Mouse (Mus musculus): ENCODE measurements around the gene Soat2. TPM values are rescaled to one million over a fixed set of nuclear protein-coding genes. Genes with fewer than 3 reads are reported as not detected.

Gene Soat2
- polyA plus RNA-seq, 1 experiment from 2014 or later, result 13.6 TPM

- no peak overlapping the region for H3K4me2 ChIP-seq (ENCODE audit: low read depth, low read length)
- no peak overlapping the region for H3K27ac ChIP-seq (ENCODE audit: low read depth)
- no peaks in the 10 kb centered on the region for H3K27me3 ChIP-seq (ENCODE audit: insufficient read depth, low read length)
- TF ChIP-seq EP300 (IDR thresholded peaks at IDR 0.05; ENCODE audit: low read depth), result no peak
- peak; percentile 94 for TF ChIP-seq CTCF (IDR thresholded peaks at IDR 0.05; ENCODE audit: low read depth)
- DNase-seq (peak; percentile 85), ATAC-seq (peak; percentile 37)
- H3K4me1 ChIP-seq (ENCODE audit: insufficient read depth), result peaks cover 10% of the 10 kb centered on the region
- WGBS (ENCODE audit: insufficient replicate concordance), result 8% methylated on average over 6 of the region's 6 CpGs
- no peaks in the 10 kb centered on the region for H3K9me3 ChIP-seq (ENCODE audit: low read length)
- H3K4me3 ChIP-seq (ENCODE audit: low read depth, low read length), result no peak overlapping the region
- H3K36me3 ChIP-seq (replicated peaks; ENCODE audit: insufficient read depth, low read length), result 0 out of 2 replicates have a peak, but pooled peaks cover 10% of the 10 kb centered on the region
- no peak overlapping the region for H3K9ac ChIP-seq (replicated peaks)
Observed at GRCm38 (mm10) chr15:102178279-102178678, 28.0 kb downstream of the Soat2 start.

- H3K4me1 ChIP-seq (ENCODE audit: insufficient read depth), result peaks cover 10% of the 10 kb centered on the region
- no peaks in the 10 kb centered on the region for H3K27me3 ChIP-seq (ENCODE audit: insufficient read depth, low read length)
- no peak for DNase-seq
- H3K27ac ChIP-seq (ENCODE audit: low read depth), result no peak overlapping the region
- ATAC-seq, result no peak
- no peak overlapping the region for H3K4me2 ChIP-seq (ENCODE audit: low read depth, low read length)
- TF ChIP-seq CTCF (IDR thresholded peaks at IDR 0.05; ENCODE audit: low read depth) (no peak), EP300 (IDR thresholded peaks at IDR 0.05; ENCODE audit: low read depth) (no peak)
- H3K9ac ChIP-seq (replicated peaks), result no peak overlapping the region
- H3K36me3 ChIP-seq (replicated peaks; ENCODE audit: insufficient read depth, low read length), result 0 out of 2 replicates have a peak, but pooled peaks cover 10% of the 10 kb centered on the region
- no peaks in the 10 kb centered on the region for H3K9me3 ChIP-seq (ENCODE audit: low read length)
- WGBS (ENCODE audit: insufficient replicate concordance), result 77% methylated on average over 9 of the region's 9 CpGs
- no peak overlapping the region for H3K4me3 ChIP-seq (ENCODE audit: low read depth, low read length)
Observed at GRCm38 (mm10) chr15:102179106-102179505, 28.8 kb downstream of the Soat2 start.

- Histone ChIP-seq H3K27me3 (ENCODE audit: insufficient read depth, low read length) (no peaks in the 10 kb centered on the region), H3K27ac (ENCODE audit: low read depth) (no peak overlapping the region), H3K9me3 (ENCODE audit: low read length) (no peaks in the 10 kb centered on the region), H3K4me3 (ENCODE audit: low read depth, low read length) (no peak overlapping the region), H3K36me3 (replicated peaks; ENCODE audit: insufficient read depth, low read length) (0 out of 2 replicates have a peak, but pooled peaks cover 10% of the 10 kb centered on the region), H3K9ac (replicated peaks) (no peak overlapping the region), H3K4me2 (ENCODE audit: low read depth, low read length) (no peak overlapping the region), H3K4me1 (ENCODE audit: insufficient read depth) (peaks cover 10% of the 10 kb centered on the region)
- ATAC-seq, result no peak
- no peak for DNase-seq
- 87% methylated on average over 14 of the region's 14 CpGs for WGBS (ENCODE audit: insufficient replicate concordance)
- TF ChIP-seq CTCF (IDR thresholded peaks at IDR 0.05; ENCODE audit: low read depth) (no peak), EP300 (IDR thresholded peaks at IDR 0.05; ENCODE audit: low read depth) (no peak)
Observed at GRCm38 (mm10) chr15:102179924-102180323, 29.6 kb downstream of the Soat2 start.

GRCm38 (mm10) chr15:102183076-102183475 lies 32.8 kb downstream of the Soat2 start:
- no peak overlapping the region for H3K4me2 ChIP-seq (ENCODE audit: low read depth, low read length)
- no peaks in the 10 kb centered on the region for H3K27me3 ChIP-seq (ENCODE audit: insufficient read depth, low read length)
- no peak for ATAC-seq
- 0 out of 2 replicates have a peak, but pooled peaks cover 16% of the 10 kb centered on the region for H3K36me3 ChIP-seq (replicated peaks; ENCODE audit: insufficient read depth, low read length)
- H3K4me1 ChIP-seq (ENCODE audit: insufficient read depth), result peaks cover 4% of the 10 kb centered on the region; the same call in 1 of the 2 replicates
- TF ChIP-seq EP300 (IDR thresholded peaks at IDR 0.05; ENCODE audit: low read depth) (no peak), CTCF (IDR thresholded peaks at IDR 0.05; ENCODE audit: low read depth) (no peak)
- WGBS (ENCODE audit: insufficient replicate concordance), result 78% methylated on average over 3 of the region's 3 CpGs
- DNase-seq, result no peak
- no peak overlapping the region for H3K9ac ChIP-seq (replicated peaks)
- no peak overlapping the region for H3K27ac ChIP-seq (ENCODE audit: low read depth)
- no peaks in the 10 kb centered on the region for H3K9me3 ChIP-seq (ENCODE audit: low read length)
- no peak overlapping the region for H3K4me3 ChIP-seq (ENCODE audit: low read depth, low read length)

GRCm38 (mm10) chr15:102186239-102186638 lies 35.9 kb downstream of the Soat2 start:
- peak overlapping the region; percentile 69; the same call in 1 of the 2 replicates for H3K9ac ChIP-seq (replicated peaks)
- no peaks in the 10 kb centered on the region for H3K9me3 ChIP-seq (ENCODE audit: low read length)
- H3K4me2 ChIP-seq (ENCODE audit: low read depth, low read length), result peak overlapping the region; percentile 68
- peak overlapping the region; percentile 45; the same call in 1 of the 2 replicates for H3K4me3 ChIP-seq (ENCODE audit: low read depth, low read length)
- TF ChIP-seq EP300 (IDR thresholded peaks at IDR 0.05; ENCODE audit: low read depth) (peak; percentile 68; the same call in 1 of the 2 replicates), CTCF (IDR thresholded peaks at IDR 0.05; ENCODE audit: low read depth) (no peak)
- peak; percentile 88 for ATAC-seq
- DNase-seq, result peak; percentile 73
- no peaks in the 10 kb centered on the region for H3K27me3 ChIP-seq (ENCODE audit: insufficient read depth, low read length)
- peaks cover 2% of the 10 kb centered on the region for H3K4me1 ChIP-seq (ENCODE audit: insufficient read depth)
- H3K36me3 ChIP-seq (replicated peaks; ENCODE audit: insufficient read depth, low read length), result 0 out of 2 replicates have a peak, but pooled peaks cover 16% of the 10 kb centered on the region
- WGBS (ENCODE audit: insufficient replicate concordance), result 69% methylated on average over 11 of the region's 11 CpGs
- H3K27ac ChIP-seq (ENCODE audit: low read depth), result peak overlapping the region; percentile 91

GRCm38 (mm10) chr15:102188096-102188495 lies 37.8 kb downstream of the Soat2 start:
- DNase-seq (no peak), ATAC-seq (no peak)
- H3K9ac ChIP-seq (replicated peaks), result peak overlapping the region; percentile 69
- no peaks in the 10 kb centered on the region for H3K9me3 ChIP-seq (ENCODE audit: low read length)
- H3K4me1 ChIP-seq (ENCODE audit: insufficient read depth), result peaks cover 17% of the 10 kb centered on the region
- 84% methylated on average over 9 of the region's 10 CpGs for WGBS (ENCODE audit: insufficient replicate concordance)
- TF ChIP-seq EP300 (IDR thresholded peaks at IDR 0.05; ENCODE audit: low read depth), result no peak
- no peak for TF ChIP-seq CTCF (IDR thresholded peaks at IDR 0.05; ENCODE audit: low read depth)
- 0 out of 2 replicates have a peak, but pooled peaks cover 12% of the 10 kb centered on the region for H3K36me3 ChIP-seq (replicated peaks; ENCODE audit: insufficient read depth, low read length)
- no peaks in the 10 kb centered on the region for H3K27me3 ChIP-seq (ENCODE audit: insufficient read depth, low read length)
- peak overlapping the region; percentile 68 for H3K4me2 ChIP-seq (ENCODE audit: low read depth, low read length)
- peak overlapping the region; percentile 91 for H3K27ac ChIP-seq (ENCODE audit: low read depth)
- H3K4me3 ChIP-seq (ENCODE audit: low read depth, low read length), result peak overlapping the region; percentile 45

All from liver, postnatal 0 days (tissue).